Mouse (Mus musculus): Measurements from ENCODE around the gene Tax1bp1.

Tax1bp1 gene

DNA sequence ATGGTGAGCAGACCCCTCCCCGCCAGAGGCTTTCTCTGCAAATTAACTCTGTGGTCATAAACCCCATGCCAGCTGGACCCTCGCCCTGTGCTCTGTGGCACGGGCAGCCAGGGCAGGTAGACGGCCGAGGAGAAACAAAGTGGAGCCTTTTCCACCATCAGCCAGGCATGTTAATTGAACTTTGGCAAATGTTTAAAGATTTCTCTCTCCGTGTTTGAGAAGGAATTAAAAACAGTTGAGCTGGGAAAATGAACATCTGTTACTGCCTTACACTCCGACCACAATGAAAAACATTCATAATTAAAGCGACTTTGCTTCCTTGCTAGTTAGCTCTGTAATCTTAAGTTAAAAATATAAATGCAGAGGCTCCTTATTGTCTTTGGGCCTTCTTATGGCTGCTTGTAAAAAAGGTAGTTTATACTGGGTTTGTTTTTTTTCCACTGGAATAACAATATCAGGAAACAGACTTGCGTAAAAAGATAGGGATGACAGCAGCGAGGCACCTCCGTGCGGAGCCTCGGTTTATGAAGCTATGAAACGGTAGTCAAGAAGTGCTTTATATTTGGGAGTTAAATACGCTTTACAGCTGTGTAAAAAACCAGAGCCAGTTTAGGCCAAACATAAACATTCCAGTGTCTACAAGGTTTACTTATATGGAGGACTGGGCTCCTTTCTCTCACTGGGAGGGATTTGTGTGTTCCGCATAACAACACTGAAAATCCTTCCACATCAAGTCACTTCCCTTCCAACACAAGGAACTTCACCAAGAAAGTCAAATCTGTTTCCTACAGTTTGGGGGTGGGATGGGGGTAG, 81.7 kb downstream of the Tax1bp1 start:
- in situ Hi-C loops (cut with MboI; ENCODE audit: low sequenced_read_pairs) = no loop called here

DNA sequence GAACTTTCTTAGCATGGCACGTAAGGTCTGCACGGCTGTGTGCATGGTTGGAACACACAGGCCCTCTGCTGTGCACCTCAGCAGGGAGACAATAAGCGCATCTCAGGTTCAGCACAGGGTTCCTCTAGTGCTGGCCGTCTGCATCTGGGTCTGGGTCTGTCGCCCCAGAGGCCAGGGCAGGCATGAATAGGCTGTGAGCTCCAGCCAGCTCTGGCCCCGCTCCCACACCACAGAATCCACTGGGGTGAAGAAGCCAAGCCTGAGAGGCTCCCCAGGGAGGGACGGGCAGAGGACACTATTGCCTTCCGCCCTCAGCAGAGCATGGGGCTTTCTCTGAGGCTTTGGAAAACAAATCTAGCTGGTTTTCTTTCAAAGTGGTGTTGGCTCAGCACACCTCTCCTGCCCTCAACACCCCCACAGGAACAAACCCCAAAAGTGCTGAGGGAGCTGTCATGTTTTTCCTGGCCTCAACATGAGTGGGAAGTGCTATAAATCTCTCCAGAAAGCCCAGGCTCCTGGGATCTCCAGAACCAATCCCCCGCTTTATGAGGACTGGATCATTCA, 82.6 kb downstream of the Tax1bp1 start:
- in situ Hi-C loops (cut with MboI; ENCODE audit: low sequenced_read_pairs) = no loop called here

DNA sequence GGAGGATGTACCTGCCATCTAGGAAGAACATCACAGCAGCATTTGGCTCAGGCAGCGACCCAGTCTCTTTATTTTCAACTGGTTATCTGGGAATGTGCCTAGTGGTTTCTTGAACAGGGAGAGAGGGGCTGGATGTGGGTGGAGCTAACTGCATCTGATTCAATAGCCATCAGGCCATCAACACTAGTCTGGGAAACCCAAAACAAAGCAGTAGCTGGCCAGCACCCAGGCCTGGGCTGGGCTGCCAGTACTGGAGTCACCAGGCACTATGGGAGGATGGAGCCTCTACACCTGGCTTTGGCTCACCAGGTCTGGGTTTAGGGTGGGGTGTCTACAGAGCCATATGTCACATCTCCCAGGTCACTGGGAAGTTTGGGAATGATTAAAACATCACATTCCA, 83.2 kb downstream of the Tax1bp1 start:
- in situ Hi-C loops (cut with MboI; ENCODE audit: low sequenced_read_pairs) = no loop called here

DNA sequence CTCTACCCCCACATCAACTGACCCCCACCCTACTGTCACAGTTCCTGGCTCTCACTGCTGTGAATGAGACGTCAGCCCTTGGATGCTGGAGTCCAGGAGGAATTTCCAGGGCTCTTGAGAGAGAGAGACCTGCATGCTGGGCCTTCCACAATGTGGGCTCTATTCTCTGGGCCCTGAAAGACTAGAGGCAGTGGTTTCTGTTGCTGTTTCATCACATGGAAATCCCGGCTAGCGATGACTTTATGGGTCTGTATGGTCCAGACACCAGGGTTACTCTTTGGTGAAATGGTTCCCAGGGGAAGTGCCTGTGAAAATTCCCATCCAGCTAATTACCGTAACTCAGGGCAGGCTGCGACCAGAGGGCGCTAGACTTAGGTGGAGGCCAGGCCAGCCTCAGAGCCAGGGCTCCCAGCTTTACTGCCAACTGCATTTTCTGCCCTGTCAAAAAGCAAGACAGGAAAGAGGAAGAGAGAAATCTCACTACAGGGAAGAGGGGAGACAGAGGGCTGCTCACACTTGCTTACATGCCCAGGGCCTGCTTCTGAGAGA, 83.8 kb downstream of the Tax1bp1 start:
- in situ Hi-C loops (cut with MboI; ENCODE audit: low sequenced_read_pairs) = no loop called here

DNA sequence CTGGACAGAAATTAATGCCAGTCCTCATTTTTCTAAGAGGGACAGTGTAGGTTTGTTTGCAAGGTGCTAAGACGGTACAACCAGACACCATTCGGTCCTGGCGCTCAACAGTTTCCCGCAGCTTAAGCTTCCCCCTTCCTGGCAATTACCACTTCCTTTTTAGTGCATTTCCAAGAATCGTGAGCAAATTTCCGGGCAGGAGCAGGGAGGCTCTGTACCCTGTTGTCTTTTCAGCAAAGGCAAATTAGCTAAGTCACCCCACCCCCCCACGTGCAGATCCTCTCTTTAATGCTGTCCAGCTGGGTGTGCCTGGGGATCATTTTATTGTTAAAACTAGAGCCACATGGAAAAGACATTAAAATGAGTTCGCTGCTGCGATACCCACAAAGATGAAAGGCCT, 88.7 kb downstream of the Tax1bp1 start:
- in situ Hi-C loops (cut with MboI; ENCODE audit: low sequenced_read_pairs) = no loop called here

DNA sequence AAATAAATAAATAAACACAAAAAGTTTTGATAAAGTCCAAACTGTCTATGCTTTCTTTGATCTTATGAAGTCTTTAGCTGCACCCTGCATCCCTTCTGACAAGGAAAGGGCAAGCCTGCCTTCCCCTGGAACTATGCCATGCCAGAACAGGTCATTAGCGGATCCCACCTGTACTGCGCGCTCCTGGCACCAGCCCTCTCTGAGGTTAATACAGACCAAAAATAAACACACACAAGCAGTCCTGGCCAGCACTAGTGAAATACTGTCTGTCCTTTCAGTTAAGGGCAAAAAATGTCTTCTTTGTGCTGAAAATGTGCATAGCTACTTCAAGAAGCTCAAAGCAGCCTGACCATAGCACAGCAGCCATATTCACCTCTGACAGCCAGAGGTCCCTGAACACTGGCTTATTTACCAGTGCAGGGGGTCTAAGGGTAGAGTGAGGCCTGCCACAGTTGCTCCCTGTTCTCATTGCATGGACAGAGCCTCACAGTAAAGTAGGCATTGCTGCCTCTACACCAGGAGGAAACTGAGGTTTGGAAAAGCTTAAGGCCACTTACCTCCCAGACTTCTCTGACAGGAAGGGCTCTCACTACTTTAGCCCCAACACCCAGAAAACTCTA, 91.8 kb downstream of the Tax1bp1 start:
- in situ Hi-C loops (cut with MboI; ENCODE audit: low sequenced_read_pairs) = no loop called here

Data from CH12F3 (cell line).